Mouse (Mus musculus) CD4-positive, CD25-positive, alpha-beta regulatory T cell (primary cell): Measurements from ENCODE around the gene Egln3. TPM values are rescaled to one million over a fixed set of nuclear protein-coding genes. Genes with fewer than 3 reads are reported as not detected.

ENCODE experiments used
- polyA plus RNA-seq: library from polyadenylated mRNA; unstranded; fragments of 100-300 nt; shearing (Covaris generic); gene quantifications from one replicate; pipeline ENCODE4 v1.2.1, GENCODE M21; 2017

Gene Egln3
- 2.9 TPM for polyA plus RNA-seq

DNA sequence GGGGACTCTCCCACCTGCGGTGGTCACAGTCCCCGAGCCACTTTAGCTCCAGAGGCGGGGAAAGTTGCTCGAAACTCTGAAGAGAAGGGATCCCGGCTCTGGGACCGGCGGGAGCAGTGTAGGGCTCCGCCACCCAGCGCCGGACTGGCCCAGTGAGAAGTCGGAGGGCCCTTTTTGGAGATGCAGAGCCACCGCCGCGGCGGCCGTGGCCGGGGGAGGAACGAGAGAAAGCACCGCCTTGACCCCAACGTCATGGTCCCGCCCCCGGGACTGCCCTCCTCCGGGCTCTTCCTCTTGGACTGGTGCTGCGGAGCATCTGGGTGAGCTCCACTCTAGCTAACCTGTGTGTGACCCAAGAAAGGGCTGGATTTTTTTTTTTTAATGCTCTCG is at the start of gene Egln3:
TSS of gene Egln3 (minus strand) at position 205 of the 390 bp plus-strand sequence.

